Mouse (Mus musculus) gastrocnemius, adult 2 months (tissue): ENCODE results near the gene Lrp4. TPM values are rescaled to one million over a fixed set of nuclear protein-coding genes. Genes with fewer than 3 reads are reported as not detected.
A peak's percentile ranks its signal among the peaks of the same experiment; 100 is the strongest.

Experiments
- DNase-seq: peaks from one replicate; pipeline ENCODE4 v3.0.0; 2022
- H3K27ac ChIP-seq: fragments of 200-600 bp; 2 replicates; pipeline ENCODE4 v1.8.1; 2022; ENCODE audit warnings: mild to moderate bottlenecking
- H3K4me3 ChIP-seq: fragments of 200-600 bp; 2 replicates; pipeline ENCODE4 v1.8.1; 2022; ENCODE audit warnings: mild to moderate bottlenecking, moderate library complexity
- CTCF ChIP-seq: fragments of 200-600 bp; IDR thresholded peaks from 2 replicates; pipeline ENCODE4 v1.8.1; 2022; ENCODE audit warnings: antibody characterized with exemption, mild to moderate bottlenecking, moderate library complexity
- intact Hi-C: fragments of 180-260 bp; cut with DNase I; formaldehyde crosslinking; loops from one replicate; pipeline ENCODE4 v1.15.1; 2025
- total RNA-seq, 2 experiments: library from RNA; stranded (reverse); gene quantifications; 2 replicates each; pipeline ENCODE4 v1.2.3; 2021

Gene Lrp4
- total RNA-seq, 2 experiments from 2014 or later, result 7.8 to 10.2 TPM

GRCm38 (mm10) chr2:91457656-91458251 lies 443 bp downstream of the Lrp4 start:
- peak overlapping the region; percentile 91 for H3K27ac ChIP-seq
- intact Hi-C loops, result loop anchor here (2.0 kb wide), 1 partner anchor 23 kb away; no protein-coding TSS in a partner anchor

DNA sequence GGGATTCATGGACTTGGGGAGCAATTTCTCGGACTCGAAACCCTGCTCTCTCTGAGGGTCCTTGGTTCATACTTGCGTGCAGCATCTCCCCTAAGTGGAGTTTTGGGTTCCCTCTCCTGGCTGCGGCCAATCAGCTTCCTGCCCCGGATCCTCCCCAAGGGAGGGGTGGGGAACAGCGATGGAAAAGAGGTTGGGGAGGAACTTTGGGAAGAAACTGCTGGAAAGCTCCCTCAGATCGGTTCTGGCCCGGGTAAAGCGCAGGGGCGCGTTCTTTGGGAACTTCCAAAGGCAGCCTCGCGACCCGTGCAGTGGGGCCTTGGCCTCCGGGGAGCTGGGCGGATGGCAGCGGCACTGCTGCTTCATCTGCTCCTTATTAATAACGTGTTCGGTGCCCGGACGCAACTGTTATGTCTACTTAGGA lies 951 bp downstream of the Lrp4 start:
- DNase-seq, result peak; percentile 72
- TF ChIP-seq CTCF, result no peak
- Histone ChIP-seq H3K27ac (peak overlapping the region; percentile 91), H3K4me3 (peak overlapping the region; percentile 87)
- intact Hi-C loops, result no loop called here

More at GRCm38 (mm10) chr2:91457656-91458251, 443 bp downstream of the Lrp4 start:
- no peak for TF ChIP-seq CTCF
- H3K4me3 ChIP-seq, result peak overlapping the region; percentile 87
- DNase-seq, result no peak

DNA sequence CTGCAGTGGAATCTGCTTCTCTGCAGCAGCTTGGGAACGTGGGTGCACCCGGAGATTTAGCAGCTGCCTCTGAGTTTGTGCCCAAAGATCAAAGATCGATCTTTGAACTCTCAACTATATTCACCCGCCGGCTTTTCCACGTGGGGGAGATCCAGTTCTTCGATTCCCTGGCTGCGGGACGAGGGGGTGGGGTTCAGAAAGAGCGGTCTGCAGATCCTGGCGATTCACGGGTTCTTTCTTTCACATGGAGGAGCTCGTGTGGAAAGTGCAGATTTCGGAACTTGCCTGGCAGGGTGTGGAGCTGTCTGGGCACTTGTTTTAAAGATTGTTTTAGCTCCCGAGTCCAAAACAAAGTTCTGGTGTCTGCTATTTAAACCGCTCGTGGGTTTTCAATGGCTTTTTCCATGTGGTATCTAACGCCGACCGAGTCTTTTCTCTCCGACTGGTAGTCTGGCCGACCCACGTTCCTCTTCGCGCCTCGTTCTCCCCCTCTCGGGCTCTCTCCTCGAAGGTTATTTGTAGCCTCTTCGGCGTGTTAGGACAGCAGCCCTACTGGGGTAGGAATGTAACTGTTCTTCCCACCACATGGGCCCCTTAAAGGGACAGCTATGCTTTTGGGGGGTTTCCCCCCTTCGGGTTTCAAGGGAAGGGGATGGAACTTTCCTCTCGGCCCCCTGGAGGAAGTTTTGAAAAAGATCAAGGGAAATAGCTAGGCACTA lies 1.5 kb downstream of the Lrp4 start:
- TF ChIP-seq CTCF, result peak; percentile 18; the same call in 1 of the 2 replicates

DNA sequence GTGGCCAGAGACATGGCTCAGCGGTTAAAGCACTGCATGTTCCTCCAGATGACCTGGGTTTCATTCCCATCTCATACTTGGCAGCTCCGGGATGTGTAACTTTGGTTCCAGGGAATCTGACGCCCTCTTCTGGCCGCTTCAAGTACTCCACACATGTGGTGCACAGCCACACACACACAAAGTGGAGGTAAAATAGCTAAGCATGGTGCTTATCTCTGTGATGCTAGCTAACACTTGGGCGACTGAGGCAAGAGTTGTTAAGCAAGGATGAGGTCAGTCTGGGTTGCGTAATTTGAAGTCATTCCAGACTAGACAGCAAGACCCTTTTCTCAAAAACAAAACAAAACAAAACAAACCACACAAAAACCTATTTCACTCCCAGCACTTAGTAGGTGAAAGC lies 2.8 kb downstream of the Lrp4 start:
- no peak overlapping the region for H3K4me3 ChIP-seq

More for the DNA sequence above, 1.5 kb downstream of the Lrp4 start:
- Histone ChIP-seq H3K4me3 (peak overlapping the region; percentile 87), H3K27ac (peak overlapping the region; percentile 91)
- intact Hi-C loops, result no loop called here
- DNase-seq, result peak; percentile 59

DNA sequence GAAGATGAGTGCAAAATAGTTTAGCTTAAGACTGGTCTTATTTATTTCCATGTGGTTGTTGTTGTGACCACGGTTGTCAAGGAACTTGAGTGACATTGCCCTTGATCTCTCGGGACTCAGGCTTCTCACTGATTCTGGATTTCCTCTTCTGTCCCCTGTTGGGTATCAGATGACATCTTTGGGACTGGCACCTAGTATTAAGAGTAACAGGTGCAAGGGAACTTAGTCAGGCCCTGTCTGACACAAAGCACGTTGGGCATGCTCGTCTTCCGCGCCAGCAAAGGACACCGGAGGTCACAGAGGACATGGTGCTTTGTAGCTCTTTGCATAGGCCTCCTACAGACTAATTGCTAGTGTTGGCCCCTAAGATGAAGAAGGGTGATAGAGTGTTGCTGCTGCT lies 3.5 kb downstream of the Lrp4 start:
- Histone ChIP-seq H3K4me3 (no peak overlapping the region), H3K27ac (peak overlapping the region; percentile 91)
- intact Hi-C loops, result loop anchor here (5.0 kb wide), 1 partner anchor 173 kb away; no protein-coding TSS in a partner anchor
- TF ChIP-seq CTCF, result no peak
- DNase-seq, result peak; percentile 75

More for the DNA sequence above, 2.8 kb downstream of the Lrp4 start:
- DNase-seq, result no peak
- H3K27ac ChIP-seq, result peak overlapping the region; percentile 91
- peak; percentile 36; the same call in 1 of the 2 replicates for TF ChIP-seq CTCF
- intact Hi-C loops, result loop anchor here (5.0 kb wide), 1 partner anchor 173 kb away; no protein-coding TSS in a partner anchor

DNA sequence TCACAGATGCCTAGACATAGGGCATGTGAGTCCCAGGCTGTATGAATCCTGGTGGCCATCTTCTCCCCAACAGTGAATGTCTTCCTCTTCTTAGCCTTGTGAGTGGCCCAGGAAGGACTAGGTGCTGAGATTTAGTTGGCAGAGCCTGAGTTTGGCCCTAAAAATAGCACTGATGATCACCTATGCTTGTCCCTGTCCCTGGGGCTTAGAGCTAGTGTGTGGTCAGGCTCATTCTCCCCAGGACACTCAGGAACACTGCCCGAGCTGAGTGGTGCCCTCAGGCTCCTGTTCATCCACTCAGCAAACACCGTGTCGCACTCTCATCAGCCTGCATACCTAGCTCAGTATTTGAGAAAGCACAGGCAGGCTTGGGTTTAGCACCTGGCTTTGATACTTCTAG lies 4.0 kb downstream of the Lrp4 start:
- intact Hi-C loops, result loop anchor here (5.0 kb wide), 1 partner anchor 174 kb away; no protein-coding TSS in a partner anchor
- DNase-seq, result peak; percentile 64
- H3K4me3 ChIP-seq, result peak overlapping the region; percentile 28; the same call in 1 of the 2 replicates
- TF ChIP-seq CTCF, result no peak
- peak overlapping the region; percentile 91 for H3K27ac ChIP-seq

GRCm38 (mm10) chr2:91462196-91462595 lies 4.9 kb downstream of the Lrp4 start:
- no peak for DNase-seq
- no peak for TF ChIP-seq CTCF
- intact Hi-C loops, result loop anchor here (5.0 kb wide), 1 partner anchor 175 kb away; no protein-coding TSS in a partner anchor
- peak overlapping the region; percentile 91 for H3K27ac ChIP-seq
- peak overlapping the region; percentile 28; the same call in 1 of the 2 replicates for H3K4me3 ChIP-seq

DNA sequence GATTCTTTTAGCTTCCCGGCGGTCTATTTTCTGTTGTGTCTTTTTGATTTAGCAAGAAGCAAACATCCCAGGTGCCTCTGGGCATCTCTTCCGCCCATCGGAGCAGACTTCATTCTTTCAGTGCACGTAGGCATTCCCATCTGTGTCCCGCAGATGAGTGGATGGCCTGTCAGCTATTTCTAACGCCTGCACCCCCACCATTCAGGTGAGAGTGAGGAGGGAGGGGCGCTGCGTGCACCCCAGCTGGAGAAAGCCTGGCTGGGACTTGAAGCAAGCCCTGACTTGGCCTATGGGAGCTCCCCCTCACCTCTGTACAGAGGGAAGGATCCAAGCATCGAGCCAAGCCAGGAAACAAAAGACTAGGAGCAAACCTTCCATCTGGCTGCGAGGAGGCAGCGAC lies 5.4 kb downstream of the Lrp4 start:
- intact Hi-C loops, result loop anchor here (5.0 kb wide), 1 partner anchor 175 kb away; no protein-coding TSS in a partner anchor
- Histone ChIP-seq H3K4me3 (no peak overlapping the region), H3K27ac (peak overlapping the region; percentile 91)
- DNase-seq, result no peak
- no peak for TF ChIP-seq CTCF

DNA sequence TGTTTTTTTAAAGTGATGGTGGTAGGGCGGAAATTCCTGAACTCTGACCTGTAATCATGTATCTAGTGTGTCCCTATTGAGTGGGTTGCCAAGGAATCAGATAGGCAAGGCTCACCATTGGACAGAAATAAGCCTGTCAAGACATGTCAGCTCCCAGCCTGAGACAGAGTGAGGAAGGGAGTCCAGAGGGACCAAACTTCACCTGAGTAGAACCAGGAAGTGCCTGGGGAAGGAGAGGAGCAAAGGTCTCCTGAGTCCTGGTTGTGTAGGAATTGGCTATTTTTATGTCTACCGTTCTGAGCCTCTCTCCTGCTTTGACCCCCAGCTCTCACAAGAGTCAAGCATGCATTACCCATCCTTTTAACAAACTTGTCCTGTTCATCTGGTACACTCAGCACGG lies 8.6 kb downstream of the Lrp4 start:
- intact Hi-C loops, result no loop called here
- Histone ChIP-seq H3K4me3 (no peak overlapping the region), H3K27ac (no peak overlapping the region)
- no peak for TF ChIP-seq CTCF
- DNase-seq, result no peak

DNA sequence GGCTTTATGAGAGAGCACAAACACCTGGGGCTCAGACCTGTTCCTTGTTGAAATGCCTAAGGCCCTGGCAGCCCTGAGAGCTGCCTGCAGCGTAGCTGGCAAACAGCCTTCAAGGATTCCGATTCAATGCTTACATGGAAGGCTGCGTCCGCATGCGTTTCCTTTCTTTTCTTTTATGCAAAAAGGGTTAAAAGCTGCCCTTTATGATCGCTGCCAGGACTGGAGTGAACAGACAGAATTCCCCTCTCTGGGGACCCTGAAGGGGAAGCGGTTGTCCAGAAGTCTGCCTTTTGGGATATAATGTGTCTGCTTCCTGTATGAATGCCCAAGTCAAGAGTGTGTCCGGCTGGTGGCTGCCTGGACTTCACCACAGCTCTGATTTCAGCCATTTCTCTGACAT lies 10.3 kb downstream of the Lrp4 start:
- intact Hi-C loops, result no loop called here
- no peak for DNase-seq
- Histone ChIP-seq H3K4me3 (no peak overlapping the region), H3K27ac (no peak overlapping the region)
- TF ChIP-seq CTCF, result no peak

GRCm38 (mm10) chr2:91470055-91470647 lies 12.8 kb downstream of the Lrp4 start:
- TF ChIP-seq CTCF, result no peak
- no peak overlapping the region for H3K27ac ChIP-seq
- no peak for DNase-seq
- H3K4me3 ChIP-seq, result no peak overlapping the region
- intact Hi-C loops, result no loop called here

- intact Hi-C loops, result no loop called here
- no peak overlapping the region for H3K27ac ChIP-seq
- H3K4me3 ChIP-seq, result no peak overlapping the region
- DNase-seq, result no peak
- no peak for TF ChIP-seq CTCF
These were observed 17.0 kb downstream of the Lrp4 start for GRCm38 (mm10) chr2:91474358-91474757.

DNA sequence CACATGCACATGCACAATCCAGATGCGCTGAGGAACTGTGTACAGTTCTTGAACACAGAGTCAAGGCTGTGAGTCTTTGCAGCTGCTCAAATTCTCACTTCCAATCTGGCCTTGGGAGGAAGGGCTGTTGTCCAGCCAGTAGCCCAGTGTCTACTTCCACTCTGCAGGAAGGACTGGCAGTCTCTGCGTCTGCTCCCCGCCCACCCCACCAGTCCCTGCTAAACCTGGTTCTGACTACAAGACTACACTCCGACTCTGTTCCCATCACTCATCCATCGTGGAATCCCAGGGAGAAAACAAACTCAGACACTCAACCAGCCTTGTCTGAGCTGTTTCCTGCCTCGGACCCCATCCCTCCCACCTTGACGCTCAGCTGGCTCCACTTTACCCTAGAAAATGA lies 18.5 kb downstream of the Lrp4 start:
- H3K4me3 ChIP-seq, result peak overlapping the region; percentile 29
- DNase-seq, result no peak
- peak overlapping the region; percentile 62 for H3K27ac ChIP-seq
- intact Hi-C loops, result loop anchor here (5.0 kb wide), 1 partner anchor 358 kb away; the partner anchor contains the start of gene Mybpc3
- no peak for TF ChIP-seq CTCF
